Mouse (Mus musculus): ENCODE data around the gene Nop10.

DNA sequence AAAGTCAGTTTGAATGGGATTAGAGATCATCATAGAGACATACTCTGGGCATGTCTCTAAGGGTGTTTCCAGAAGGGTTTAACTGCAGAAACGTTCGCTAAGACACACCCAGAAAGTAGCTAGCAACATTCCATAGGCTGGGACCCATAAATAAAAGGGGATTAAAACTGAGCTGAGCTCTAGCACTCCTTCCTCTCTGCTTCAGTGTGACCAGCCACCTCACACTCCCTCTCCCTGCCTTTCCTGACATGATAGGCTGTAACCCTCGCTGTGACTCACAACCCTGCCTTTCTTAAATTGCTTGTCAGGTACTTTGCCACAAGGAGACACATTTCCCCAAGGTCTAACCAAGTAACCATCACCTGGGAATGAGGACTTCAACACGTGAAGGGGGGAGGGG lies 23.7 kb upstream of the Nop10 start:
- TF ChIP-seq POLR2A (IDR thresholded peaks at IDR 0.05; ENCODE audit: low read depth, low read length) (no peak), CTCF (conservative IDR thresholded peaks at IDR 0.05; ENCODE audit: insufficient read depth, insufficient read length, low read depth, low read length) (no peak)
